Comparison of ENCODE assay signal across 15 mouse cellular contexts in genomic region chr5:150130144-150130543, GRCm38 (mm10).
"Had no signal": no experiment of that assay in that cellular context is flagged by ENCODE, and none has a peak within 500 bp of the region (broad histone marks: within the 10 kb centered on the region; RNA-seq: fewer than 3 reads in every experiment).

No protein-coding gene starts in this region.

- H3K9ac ChIP-seq: limb, embryonic 12.5 days; liver, embryonic 13.5 days; liver, postnatal 0 days; lung, embryonic 15.5 days had no signal

- DNase-seq: kidney, adult 8-10 months; kidney, postnatal 25 days; liver; liver, embryonic 13.5 days; liver, postnatal 0 days; lung, postnatal 14 days; right cerebral cortex, postnatal 4 days; spleen, adult 18-20 months; thymus, adult 18-20 months; thymus, postnatal 14 days had no signal

- ATAC-seq: intestine, postnatal 0 days; liver, postnatal 0 days had no signal

- H3K9me3 ChIP-seq: limb, embryonic 12.5 days; liver, embryonic 13.5 days; lung, embryonic 15.5 days; megakaryocyte, embryonic 14.5 days had no signal

- H3K4me3 ChIP-seq: limb, embryonic 12.5 days; liver, embryonic 13.5 days; lung, embryonic 15.5 days; megakaryocyte, embryonic 14.5 days had no signal

- H3K27me3 ChIP-seq: limb, embryonic 12.5 days; liver, embryonic 13.5 days; lung, embryonic 15.5 days; megakaryocyte, embryonic 14.5 days had no signal

- H3K4me2 ChIP-seq: limb, embryonic 12.5 days; liver, embryonic 13.5 days; lung, embryonic 15.5 days had no signal

- H3K36me3 ChIP-seq: limb, embryonic 12.5 days; liver, embryonic 13.5 days; lung, embryonic 15.5 days had no signal

- H3K4me1 ChIP-seq: limb, embryonic 12.5 days; lung, embryonic 15.5 days had no signal

- H3K27ac ChIP-seq: limb, embryonic 12.5 days; liver, embryonic 13.5 days; lung, embryonic 15.5 days; macrophage had no signal
